Mouse (Mus musculus): Measurements from ENCODE around the gene Cadm2. TPM values are rescaled to one million over a fixed set of nuclear protein-coding genes. Genes with fewer than 3 reads are reported as not detected.

Cadm2 gene
- polyA plus RNA-seq, 1 experiment from 2014 or later = not detected

GRCm38 (mm10) chr16:67068461-67068860, 552.2 kb downstream of the Cadm2 start:
- H3K4me1 ChIP-seq (ENCODE audit: control insufficient read depth, low read depth, low read length) = no peaks in the 10 kb centered on the region
- H3K4me3 ChIP-seq (ENCODE audit: low read depth, low read length) = no peak overlapping the region
- ATAC-seq (ENCODE audit: low read depth) = no peak
- no peak overlapping the region for H3K9ac ChIP-seq (ENCODE audit: low read depth, low read length)
- no peaks in the 10 kb centered on the region for H3K36me3 ChIP-seq (ENCODE audit: control insufficient read depth, insufficient read depth)
- 12% methylated on average over 1 of the region's 1 CpGs for WGBS (ENCODE audit: insufficient replicate concordance)
- H3K4me2 ChIP-seq (ENCODE audit: low read depth, low read length) = no peak overlapping the region
- H3K27ac ChIP-seq (ENCODE audit: low read length) = no peak overlapping the region
- H3K9me3 ChIP-seq (replicated peaks; ENCODE audit: control insufficient read depth, low read length) = no peaks in the 10 kb centered on the region
- no peaks in the 10 kb centered on the region for H3K27me3 ChIP-seq (ENCODE audit: control insufficient read depth, insufficient read depth, low read depth, low read length)

GRCm38 (mm10) chr16:67030918-67031317, 589.8 kb downstream of the Cadm2 start:
- H3K4me2 ChIP-seq (ENCODE audit: low read depth, low read length) = no peak overlapping the region
- no peak overlapping the region for H3K9ac ChIP-seq (ENCODE audit: low read depth, low read length)
- H3K27ac ChIP-seq (ENCODE audit: low read length) = no peak overlapping the region
- no peaks in the 10 kb centered on the region for H3K9me3 ChIP-seq (replicated peaks; ENCODE audit: control insufficient read depth, low read length)
- H3K27me3 ChIP-seq (ENCODE audit: control insufficient read depth, insufficient read depth, low read depth, low read length) = no peaks in the 10 kb centered on the region
- no peak for ATAC-seq (ENCODE audit: low read depth)
- no peak overlapping the region for H3K4me3 ChIP-seq (ENCODE audit: low read depth, low read length)
- no peaks in the 10 kb centered on the region for H3K4me1 ChIP-seq (ENCODE audit: control insufficient read depth, low read depth, low read length)
- H3K36me3 ChIP-seq (ENCODE audit: control insufficient read depth, insufficient read depth) = no peaks in the 10 kb centered on the region
- WGBS (ENCODE audit: insufficient replicate concordance) = 69% methylated on average over 5 of the region's 5 CpGs

- WGBS (ENCODE audit: insufficient replicate concordance) = 65% methylated on average over 1 of the region's 1 CpGs
- ATAC-seq (ENCODE audit: low read depth) = no peak
- Histone ChIP-seq H3K9me3 (replicated peaks; ENCODE audit: control insufficient read depth, low read length) (no peaks in the 10 kb centered on the region), H3K9ac (ENCODE audit: low read depth, low read length) (no peak overlapping the region), H3K36me3 (ENCODE audit: control insufficient read depth, insufficient read depth) (no peaks in the 10 kb centered on the region), H3K27me3 (ENCODE audit: control insufficient read depth, insufficient read depth, low read depth, low read length) (no peaks in the 10 kb centered on the region), H3K4me1 (ENCODE audit: control insufficient read depth, low read depth, low read length) (no peaks in the 10 kb centered on the region), H3K4me3 (ENCODE audit: low read depth, low read length) (no peak overlapping the region), H3K27ac (ENCODE audit: low read length) (no peak overlapping the region), H3K4me2 (ENCODE audit: low read depth, low read length) (no peak overlapping the region)
These were observed 600.9 kb downstream of the Cadm2 start for GRCm38 (mm10) chr16:67019856-67020255.

- Histone ChIP-seq H3K27ac (ENCODE audit: low read length) (no peak overlapping the region), H3K4me3 (ENCODE audit: low read depth, low read length) (no peak overlapping the region), H3K27me3 (ENCODE audit: control insufficient read depth, insufficient read depth, low read depth, low read length) (no peaks in the 10 kb centered on the region), H3K9me3 (replicated peaks; ENCODE audit: control insufficient read depth, low read length) (no peaks in the 10 kb centered on the region), H3K4me2 (ENCODE audit: low read depth, low read length) (no peak overlapping the region), H3K4me1 (ENCODE audit: control insufficient read depth, low read depth, low read length) (no peaks in the 10 kb centered on the region), H3K36me3 (ENCODE audit: control insufficient read depth, insufficient read depth) (no peaks in the 10 kb centered on the region), H3K9ac (ENCODE audit: low read depth, low read length) (no peak overlapping the region)
- ATAC-seq (ENCODE audit: low read depth) = no peak
- 54% methylated on average over 2 of the region's 2 CpGs for WGBS (ENCODE audit: insufficient replicate concordance)
These were observed 603.0 kb downstream of the Cadm2 start for GRCm38 (mm10) chr16:67017710-67018109.

- Histone ChIP-seq H3K4me3 (ENCODE audit: low read depth, low read length) (no peak overlapping the region), H3K9me3 (replicated peaks; ENCODE audit: control insufficient read depth, low read length) (no peaks in the 10 kb centered on the region), H3K4me1 (ENCODE audit: control insufficient read depth, low read depth, low read length) (no peaks in the 10 kb centered on the region), H3K27ac (ENCODE audit: low read length) (no peak overlapping the region), H3K36me3 (ENCODE audit: control insufficient read depth, insufficient read depth) (no peaks in the 10 kb centered on the region), H3K9ac (ENCODE audit: low read depth, low read length) (no peak overlapping the region), H3K4me2 (ENCODE audit: low read depth, low read length) (no peak overlapping the region), H3K27me3 (ENCODE audit: control insufficient read depth, insufficient read depth, low read depth, low read length) (no peaks in the 10 kb centered on the region)
- WGBS (ENCODE audit: insufficient replicate concordance) = 40% methylated on average over 3 of the region's 3 CpGs
- ATAC-seq (ENCODE audit: low read depth) = no peak
These were observed 617.5 kb downstream of the Cadm2 start for GRCm38 (mm10) chr16:67003161-67003560.

- Histone ChIP-seq H3K27me3 (ENCODE audit: control insufficient read depth, insufficient read depth, low read depth, low read length) (no peaks in the 10 kb centered on the region), H3K9me3 (replicated peaks; ENCODE audit: control insufficient read depth, low read length) (no peaks in the 10 kb centered on the region), H3K9ac (ENCODE audit: low read depth, low read length) (no peak overlapping the region), H3K27ac (ENCODE audit: low read length) (no peak overlapping the region), H3K4me2 (ENCODE audit: low read depth, low read length) (no peak overlapping the region), H3K4me3 (ENCODE audit: low read depth, low read length) (no peak overlapping the region), H3K4me1 (ENCODE audit: control insufficient read depth, low read depth, low read length) (no peaks in the 10 kb centered on the region), H3K36me3 (ENCODE audit: control insufficient read depth, insufficient read depth) (no peaks in the 10 kb centered on the region)
- WGBS (ENCODE audit: insufficient replicate concordance) = 34% methylated on average over 4 of the region's 4 CpGs
- no peak for ATAC-seq (ENCODE audit: low read depth)
These were observed 619.0 kb downstream of the Cadm2 start for GRCm38 (mm10) chr16:67001707-67002106.

GRCm38 (mm10) chr16:66997461-66997860, 623.2 kb downstream of the Cadm2 start:
- Histone ChIP-seq H3K4me1 (ENCODE audit: control insufficient read depth, low read depth, low read length) (no peaks in the 10 kb centered on the region), H3K4me2 (ENCODE audit: low read depth, low read length) (no peak overlapping the region), H3K27ac (ENCODE audit: low read length) (no peak overlapping the region), H3K9me3 (replicated peaks; ENCODE audit: control insufficient read depth, low read length) (no peaks in the 10 kb centered on the region), H3K4me3 (ENCODE audit: low read depth, low read length) (no peak overlapping the region), H3K36me3 (ENCODE audit: control insufficient read depth, insufficient read depth) (no peaks in the 10 kb centered on the region), H3K9ac (ENCODE audit: low read depth, low read length) (no peak overlapping the region), H3K27me3 (ENCODE audit: control insufficient read depth, insufficient read depth, low read depth, low read length) (no peaks in the 10 kb centered on the region)
- WGBS (ENCODE audit: insufficient replicate concordance) = 66% methylated on average over 2 of the region's 2 CpGs
- ATAC-seq (ENCODE audit: low read depth) = no peak

GRCm38 (mm10) chr16:66987741-66988140, 633.0 kb downstream of the Cadm2 start:
- Histone ChIP-seq H3K4me2 (ENCODE audit: low read depth, low read length) (no peak overlapping the region), H3K4me3 (ENCODE audit: low read depth, low read length) (no peak overlapping the region), H3K4me1 (ENCODE audit: control insufficient read depth, low read depth, low read length) (no peaks in the 10 kb centered on the region), H3K36me3 (ENCODE audit: control insufficient read depth, insufficient read depth) (no peaks in the 10 kb centered on the region), H3K9me3 (replicated peaks; ENCODE audit: control insufficient read depth, low read length) (no peaks in the 10 kb centered on the region), H3K9ac (ENCODE audit: low read depth, low read length) (no peak overlapping the region), H3K27me3 (ENCODE audit: control insufficient read depth, insufficient read depth, low read depth, low read length) (no peaks in the 10 kb centered on the region), H3K27ac (ENCODE audit: low read length) (no peak overlapping the region)
- no peak for ATAC-seq (ENCODE audit: low read depth)
- 71% methylated on average over 6 of the region's 6 CpGs for WGBS (ENCODE audit: insufficient replicate concordance)

- Histone ChIP-seq H3K4me2 (ENCODE audit: low read depth, low read length) (no peak overlapping the region), H3K27ac (ENCODE audit: low read length) (no peak overlapping the region), H3K9ac (ENCODE audit: low read depth, low read length) (no peak overlapping the region), H3K36me3 (ENCODE audit: control insufficient read depth, insufficient read depth) (no peaks in the 10 kb centered on the region), H3K4me3 (ENCODE audit: low read depth, low read length) (no peak overlapping the region), H3K9me3 (replicated peaks; ENCODE audit: control insufficient read depth, low read length) (no peaks in the 10 kb centered on the region), H3K4me1 (ENCODE audit: control insufficient read depth, low read depth, low read length) (no peaks in the 10 kb centered on the region), H3K27me3 (ENCODE audit: control insufficient read depth, insufficient read depth, low read depth, low read length) (no peaks in the 10 kb centered on the region)
- 58% methylated on average over 7 of the region's 7 CpGs for WGBS (ENCODE audit: insufficient replicate concordance)
- no peak for ATAC-seq (ENCODE audit: low read depth)
These were observed 633.8 kb downstream of the Cadm2 start for GRCm38 (mm10) chr16:66986879-66987278.

- Histone ChIP-seq H3K4me1 (ENCODE audit: control insufficient read depth, low read depth, low read length) (no peaks in the 10 kb centered on the region), H3K4me3 (ENCODE audit: low read depth, low read length) (no peak overlapping the region), H3K9me3 (replicated peaks; ENCODE audit: control insufficient read depth, low read length) (no peaks in the 10 kb centered on the region), H3K36me3 (ENCODE audit: control insufficient read depth, insufficient read depth) (no peaks in the 10 kb centered on the region), H3K4me2 (ENCODE audit: low read depth, low read length) (no peak overlapping the region), H3K9ac (ENCODE audit: low read depth, low read length) (no peak overlapping the region), H3K27me3 (ENCODE audit: control insufficient read depth, insufficient read depth, low read depth, low read length) (no peaks in the 10 kb centered on the region), H3K27ac (ENCODE audit: low read length) (no peak overlapping the region)
- 25% methylated on average over 3 of the region's 3 CpGs for WGBS (ENCODE audit: insufficient replicate concordance)
- ATAC-seq (ENCODE audit: low read depth) = no peak
These were observed 649.8 kb downstream of the Cadm2 start for GRCm38 (mm10) chr16:66970912-66971311.
